Mouse (Mus musculus): Measurements from ENCODE around the gene Cgn. TPM values are rescaled to one million over a fixed set of nuclear protein-coding genes. Genes with fewer than 3 reads are reported as not detected.
"Not testable (repeated sequence)": the region's sequence is repeated elsewhere in the genome, so short reads cannot be mapped to it uniquely, and the experiment has no call there.

Cgn gene
- polyA plus RNA-seq, 1 experiment from 2014 or later, result 2.7 TPM

- 6% methylated on average over 21 of the region's 47 CpGs for WGBS
- H3K4me3 ChIP-seq (ENCODE audit: low read length), result peak overlapping the region; percentile 43
- peak overlapping the region; percentile 61 for H3K4me2 ChIP-seq (ENCODE audit: low read depth, low read length)
- not testable (repeated sequence) for H3K36me3 ChIP-seq (ENCODE audit: control insufficient read depth, insufficient read depth); H3K9me3 ChIP-seq (replicated peaks; ENCODE audit: control insufficient read depth, low read length); H3K27me3 ChIP-seq (ENCODE audit: control insufficient read depth, insufficient read depth, low read length); H3K4me1 ChIP-seq (ENCODE audit: control insufficient read depth, insufficient read depth, low read length); H3K27ac ChIP-seq (ENCODE audit: low read length)
- peak overlapping the region; percentile 37; the same call in 1 of the 2 replicates for H3K9ac ChIP-seq (ENCODE audit: low read length)
- ATAC-seq (replicated peaks; ENCODE audit: extremely low read depth, insufficient read depth, low FRiP score), result peak; percentile 68
Observed at GRCm38 (mm10) chr3:94757251-94758055, 28.8 kb downstream of the Cgn start.

GRCm38 (mm10) chr3:94745691-94746090 lies 40.6 kb downstream of the Cgn start:
- Histone ChIP-seq H3K9ac (ENCODE audit: low read length) (no peak overlapping the region), H3K9me3 (replicated peaks; ENCODE audit: control insufficient read depth, low read length) (peaks cover 2% of the 10 kb centered on the region; the same call in 1 of the 2 replicates), H3K4me1 (ENCODE audit: control insufficient read depth, insufficient read depth, low read length) (no peaks in the 10 kb centered on the region), H3K27me3 (ENCODE audit: control insufficient read depth, insufficient read depth, low read length) (no peaks in the 10 kb centered on the region), H3K27ac (ENCODE audit: low read length) (no peak overlapping the region), H3K4me3 (ENCODE audit: low read length) (no peak overlapping the region), H3K36me3 (ENCODE audit: control insufficient read depth, insufficient read depth) (no peaks in the 10 kb centered on the region), H3K4me2 (ENCODE audit: low read depth, low read length) (no peak overlapping the region)
- no peak for ATAC-seq (replicated peaks; ENCODE audit: extremely low read depth, insufficient read depth, low FRiP score)
- 92% methylated on average over 17 of the region's 17 CpGs for WGBS

GRCm38 (mm10) chr3:94723637-94724036 lies 62.7 kb downstream of the Cgn start:
- not testable (repeated sequence) for H3K9me3 ChIP-seq (replicated peaks; ENCODE audit: control insufficient read depth, low read length)

GRCm38 (mm10) chr3:94718253-94718652 lies 68.0 kb downstream of the Cgn start:
- H3K4me2 ChIP-seq (ENCODE audit: low read depth, low read length), result not testable (repeated sequence)
- ATAC-seq (replicated peaks; ENCODE audit: extremely low read depth, insufficient read depth, low FRiP score), result peak; percentile 82
- 17% methylated on average over 1 of the region's 1 CpGs for WGBS

More at GRCm38 (mm10) chr3:94723637-94724036, 62.7 kb downstream of the Cgn start:
- not testable (repeated sequence) for H3K36me3 ChIP-seq (ENCODE audit: control insufficient read depth, insufficient read depth); H3K4me2 ChIP-seq (ENCODE audit: low read depth, low read length); H3K4me1 ChIP-seq (ENCODE audit: control insufficient read depth, insufficient read depth, low read length); H3K9ac ChIP-seq (ENCODE audit: low read length); H3K27ac ChIP-seq (ENCODE audit: low read length); ATAC-seq (replicated peaks; ENCODE audit: extremely low read depth, insufficient read depth, low FRiP score); H3K27me3 ChIP-seq (ENCODE audit: control insufficient read depth, insufficient read depth, low read length); H3K4me3 ChIP-seq (ENCODE audit: low read length)
- 12% methylated on average over 2 of the region's 2 CpGs for WGBS

GRCm38 (mm10) chr3:94713424-94713823 lies 72.9 kb downstream of the Cgn start:
- not testable (repeated sequence) for ATAC-seq (replicated peaks; ENCODE audit: extremely low read depth, insufficient read depth, low FRiP score); H3K27me3 ChIP-seq (ENCODE audit: control insufficient read depth, insufficient read depth, low read length); H3K4me2 ChIP-seq (ENCODE audit: low read depth, low read length); H3K4me3 ChIP-seq (ENCODE audit: low read length); H3K27ac ChIP-seq (ENCODE audit: low read length); H3K4me1 ChIP-seq (ENCODE audit: control insufficient read depth, insufficient read depth, low read length); H3K9ac ChIP-seq (ENCODE audit: low read length); H3K36me3 ChIP-seq (ENCODE audit: control insufficient read depth, insufficient read depth); H3K9me3 ChIP-seq (replicated peaks; ENCODE audit: control insufficient read depth, low read length)
- 83% methylated on average over 3 of the region's 3 CpGs for WGBS

More at GRCm38 (mm10) chr3:94718253-94718652, 68.0 kb downstream of the Cgn start:
- not testable (repeated sequence) for H3K36me3 ChIP-seq (ENCODE audit: control insufficient read depth, insufficient read depth); H3K9ac ChIP-seq (ENCODE audit: low read length); H3K9me3 ChIP-seq (replicated peaks; ENCODE audit: control insufficient read depth, low read length); H3K27ac ChIP-seq (ENCODE audit: low read length); H3K4me3 ChIP-seq (ENCODE audit: low read length); H3K4me1 ChIP-seq (ENCODE audit: control insufficient read depth, insufficient read depth, low read length); H3K27me3 ChIP-seq (ENCODE audit: control insufficient read depth, insufficient read depth, low read length)

- not testable (repeated sequence) for H3K4me3 ChIP-seq (ENCODE audit: low read length); H3K27me3 ChIP-seq (ENCODE audit: control insufficient read depth, insufficient read depth, low read length); H3K9me3 ChIP-seq (replicated peaks; ENCODE audit: control insufficient read depth, low read length); H3K36me3 ChIP-seq (ENCODE audit: control insufficient read depth, insufficient read depth); H3K4me2 ChIP-seq (ENCODE audit: low read depth, low read length); H3K27ac ChIP-seq (ENCODE audit: low read length); H3K4me1 ChIP-seq (ENCODE audit: control insufficient read depth, insufficient read depth, low read length); H3K9ac ChIP-seq (ENCODE audit: low read length)
- 0 out of 2 replicates have a peak, but pooled peaks have one; percentile 28 for ATAC-seq (replicated peaks; ENCODE audit: extremely low read depth, insufficient read depth, low FRiP score)
Observed at GRCm38 (mm10) chr3:94710591-94710990, 75.7 kb downstream of the Cgn start.

Other genes starting within 250 kb of the Cgn start
- gene Snx27, start 203.8 kb downstream of the Cgn start, polyA plus RNA-seq (2015; fragmentation: Nextera tagmentation; extraction: Ambion mirVana), result 30.5 and 31.2 TPM in 2 replicates
- gene Gm10972, start 143.4 kb downstream of the Cgn start, polyA plus RNA-seq (2015; fragmentation: Nextera tagmentation; extraction: Ambion mirVana), result not detected in 2 replicates
- 6.4 and 7.0 TPM in 2 replicates for gene Tuft1, start 127.6 kb downstream of the Cgn start, polyA plus RNA-seq (2015; fragmentation: Nextera tagmentation; extraction: Ambion mirVana)
- 4.0 and 4.3 TPM in 2 replicates for gene Selenbp2, start 92.9 kb downstream of the Cgn start, polyA plus RNA-seq (2015; fragmentation: Nextera tagmentation; extraction: Ambion mirVana)
- 8.9 and 9.5 TPM in 2 replicates for gene Pogz, start 51.1 kb upstream of the Cgn start, polyA plus RNA-seq (2015; fragmentation: Nextera tagmentation; extraction: Ambion mirVana)
- gene Psmb4, start 100.5 kb upstream of the Cgn start, polyA plus RNA-seq (2015; fragmentation: Nextera tagmentation; extraction: Ambion mirVana), result 279 and 299 TPM in 2 replicates
- 124 and 143 TPM in 2 replicates for gene Selenbp1, start 146.6 kb upstream of the Cgn start, polyA plus RNA-seq (2015; fragmentation: Nextera tagmentation; extraction: Ambion mirVana)
- gene Rfx5, start 167.6 kb upstream of the Cgn start, polyA plus RNA-seq (2015; fragmentation: Nextera tagmentation; extraction: Ambion mirVana), result 4.0 and 4.7 TPM in 2 replicates
- gene Pi4kb, start 188.2 kb upstream of the Cgn start, polyA plus RNA-seq (2015; fragmentation: Nextera tagmentation; extraction: Ambion mirVana), result 15.1 and 20.1 TPM in 2 replicates
- 16.4 and 16.9 TPM in 2 replicates for gene Zfp687, start 229.0 kb upstream of the Cgn start, polyA plus RNA-seq (2015; fragmentation: Nextera tagmentation; extraction: Ambion mirVana)

All from heart, embryonic 16.5 days (tissue).